Mouse (Mus musculus): ENCODE measurements around the gene 2310030G06Rik. TPM values are rescaled to one million over a fixed set of nuclear protein-coding genes. Genes with fewer than 3 reads are reported as not detected.

Gene 2310030G06Rik
- 1 to 10 TPM; 2.9 to 5.9 (median 4.8) TPM for total RNA-seq (2022)

DNA sequence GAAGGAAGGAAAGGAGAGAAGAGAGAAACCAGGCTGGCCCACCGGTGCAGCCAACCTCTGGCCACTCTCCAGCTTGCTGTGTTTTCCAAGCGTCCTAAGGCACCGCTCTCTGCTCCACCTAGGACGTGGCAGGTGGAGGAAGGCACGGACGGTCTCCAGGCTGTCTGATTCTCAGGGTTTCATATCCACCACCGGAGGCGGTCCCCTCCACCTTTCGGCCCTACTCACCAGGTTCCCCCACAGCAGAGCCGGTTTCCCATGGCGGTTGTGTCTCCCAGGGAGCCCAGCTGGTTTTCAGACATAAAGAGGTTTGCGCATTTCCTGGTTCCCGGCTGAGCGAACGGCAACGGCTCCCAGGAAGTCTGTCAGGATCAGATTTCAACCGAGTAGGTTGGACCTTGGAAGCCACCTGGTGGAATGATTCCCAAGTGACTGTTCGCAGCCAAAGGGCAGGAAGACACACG, at the start of gene 2310030G06Rik:
Gene 2310030G06Rik (minus strand): TSS at position 323 of the 464 bp plus-strand sequence.
- no peak for DNase-seq (ENCODE audit: low spot score in 2 of 2)

DNA sequence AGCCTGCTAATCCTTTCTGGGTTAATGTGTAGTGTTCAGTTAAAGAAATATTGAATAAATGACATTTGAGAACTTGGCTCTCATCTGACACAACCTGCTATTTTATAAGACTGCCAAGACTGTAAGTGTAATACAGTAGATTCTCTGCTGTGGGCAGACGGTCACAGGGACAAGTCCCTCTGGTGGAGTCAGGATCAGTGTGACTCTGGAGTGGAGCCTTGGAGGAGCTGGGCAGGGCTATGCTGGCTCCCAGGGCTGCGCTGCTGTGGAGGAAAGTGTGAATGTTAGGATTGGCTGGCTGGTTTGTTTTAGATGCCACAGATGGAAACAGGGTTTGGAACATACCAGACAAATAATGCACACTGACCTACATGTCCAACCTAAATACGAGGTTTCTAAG, 48.9 kb upstream of the 2310030G06Rik start:
- DNase-seq (ENCODE audit: low spot score in 2 of 2): no peak

DNA sequence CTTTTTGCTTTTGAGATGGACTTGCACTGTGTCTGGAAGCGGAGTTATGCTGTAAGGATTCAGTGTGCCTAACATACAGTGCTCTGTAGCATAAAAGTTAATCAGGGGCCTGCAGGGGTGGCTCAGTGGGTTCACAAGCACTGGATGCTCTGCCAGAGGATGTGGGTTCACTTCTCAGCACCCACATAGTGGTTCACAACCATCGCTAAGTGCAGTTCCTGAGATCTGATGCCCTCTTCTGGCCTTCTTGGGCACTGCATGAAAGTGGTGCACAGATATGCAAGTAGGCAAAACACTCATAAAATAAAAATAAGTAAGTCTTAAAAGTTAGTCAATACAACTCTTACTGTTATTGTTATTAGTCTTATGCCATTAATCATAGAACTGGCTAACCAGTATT, 35.8 kb upstream of the 2310030G06Rik start:
- DNase-seq (ENCODE audit: low spot score in 2 of 2): no peak

GRCm38 (mm10) chr9:50776162-50776760, 29.9 kb upstream of the 2310030G06Rik start:
- DNase-seq (ENCODE audit: low spot score in 2 of 2): no peak

DNA sequence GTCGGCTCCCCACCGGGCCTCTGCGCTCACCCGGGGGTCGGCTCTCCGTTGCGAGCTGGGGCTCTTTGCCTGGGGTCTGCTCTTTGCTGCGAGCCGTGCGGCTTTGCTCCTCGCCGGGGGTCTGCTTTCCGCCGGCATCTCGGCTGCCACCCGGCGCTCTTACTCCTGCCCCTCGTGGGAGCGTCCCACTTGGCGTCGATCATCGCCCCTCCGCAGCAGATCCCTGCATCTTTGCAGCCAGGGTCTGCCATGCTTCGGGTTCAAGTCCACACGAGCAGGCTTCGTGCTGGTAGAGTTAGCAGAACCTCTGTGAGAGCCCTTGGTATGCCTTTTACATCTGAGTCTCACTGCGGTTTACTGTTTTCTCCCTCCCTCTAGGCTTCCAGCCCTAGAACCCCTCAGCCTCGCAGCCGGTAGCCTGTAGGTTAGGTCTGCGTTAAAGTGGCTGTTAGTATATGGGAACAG, 29.4 kb upstream of the 2310030G06Rik start:
- DNase-seq (ENCODE audit: low spot score in 2 of 2): no peak

- peak; percentile 72 to 75 for DNase-seq (ENCODE audit: low spot score in 2 of 2)
Measured at GRCm38 (mm10) chr9:50774991-50775612, 28.8 kb upstream of the 2310030G06Rik start, which contains the start of the genes Alg9 and 1110032A03Rik. Alg9 (plus strand) TSS chr9:50775019. 1110032A03Rik (minus strand) TSS chr9:50775520.

DNA sequence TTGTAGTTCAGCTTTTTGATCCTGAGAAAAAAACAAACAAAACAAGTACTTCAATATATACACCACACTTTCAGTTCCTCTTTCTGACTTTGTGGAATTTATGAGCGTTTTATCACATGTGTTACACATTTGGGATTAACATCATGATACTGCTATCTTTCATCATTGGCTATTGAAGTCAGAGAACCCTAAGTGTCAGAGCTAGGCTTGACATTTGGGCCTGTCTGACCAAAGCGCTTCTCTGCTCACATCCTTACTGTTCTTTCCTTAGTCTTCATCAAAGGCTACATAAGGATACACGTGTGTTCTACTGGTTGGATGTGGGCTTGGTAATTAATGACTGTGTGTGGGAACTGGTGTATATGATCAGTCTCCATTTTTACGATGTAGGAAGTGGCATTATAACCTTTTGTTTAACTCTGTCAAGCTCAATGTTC, 27.7 kb upstream of the 2310030G06Rik start:
- no peak for DNase-seq (ENCODE audit: low spot score in 2 of 2)

DNA sequence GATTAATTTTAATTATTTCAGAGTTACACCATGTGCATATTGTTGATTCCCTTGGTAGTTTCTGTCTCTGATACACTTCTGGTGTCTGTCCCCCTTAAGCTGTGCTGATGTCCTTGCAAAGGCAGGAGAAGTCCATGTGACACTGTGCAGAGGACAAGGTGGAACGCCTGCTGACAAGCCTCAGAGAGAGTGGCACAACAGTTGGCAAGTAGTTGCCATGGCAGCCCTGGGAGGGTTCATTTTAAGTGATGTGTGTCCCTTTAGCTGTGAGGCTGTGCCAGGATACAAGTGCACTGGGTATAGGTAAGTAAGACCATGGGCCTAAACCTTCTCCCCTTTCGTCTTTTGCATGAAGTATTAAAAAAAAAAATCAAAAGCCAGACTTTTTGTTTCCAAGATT, 23.7 kb upstream of the 2310030G06Rik start:
- no peak for DNase-seq (ENCODE audit: low spot score in 2 of 2)

DNA sequence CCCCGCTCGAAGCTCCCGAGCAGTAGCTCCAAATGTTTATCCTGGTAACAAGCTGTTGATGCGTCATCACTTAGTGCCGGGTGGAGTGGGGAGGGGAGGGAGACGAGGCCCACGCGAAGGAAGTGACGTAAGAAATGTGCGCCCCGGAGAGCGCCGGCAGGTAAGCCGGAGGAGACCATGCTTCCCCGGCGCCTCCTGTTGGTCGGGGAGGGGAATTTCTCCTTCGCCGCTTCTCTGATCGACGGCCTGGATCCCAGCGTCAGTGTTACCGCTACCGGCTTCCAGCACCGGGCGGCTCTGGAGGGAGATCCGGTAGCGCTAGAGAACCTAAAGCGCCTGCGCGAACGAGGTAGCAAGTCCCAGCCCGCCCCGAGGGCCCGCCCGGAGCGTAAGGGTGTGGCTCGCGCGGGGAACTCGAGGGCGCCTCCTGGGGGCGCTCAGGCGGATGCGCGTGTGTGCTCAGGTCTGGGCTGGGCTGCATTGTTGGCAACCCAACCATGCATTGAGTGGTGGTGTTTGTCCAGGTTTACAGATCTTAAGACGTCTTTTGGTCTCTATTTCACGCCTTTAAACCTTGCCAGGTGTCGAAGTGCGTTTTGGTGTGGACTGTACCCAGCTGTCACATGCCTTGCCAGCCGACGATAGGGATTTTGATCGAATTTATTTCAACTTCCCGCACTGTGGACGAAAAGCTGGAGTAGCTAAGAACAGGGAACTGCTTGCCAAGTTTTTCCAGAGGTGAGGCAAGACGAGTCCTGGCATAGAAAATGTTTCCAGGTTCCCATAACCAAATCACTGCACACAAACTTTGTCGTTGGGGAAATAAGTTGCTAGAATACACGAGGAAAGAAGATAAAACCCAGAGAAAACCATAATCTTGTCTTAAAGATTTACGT, 22.0 kb upstream of the 2310030G06Rik start, which contains the start of gene Fdxacb1:
Gene Fdxacb1 (plus strand): TSS at position 130 of the 896 bp plus-strand sequence.
- DNase-seq (ENCODE audit: low spot score in 2 of 2): peak; percentile 95 to 96

GRCm38 (mm10) chr9:50767531-50768106, 21.3 kb upstream of the 2310030G06Rik start:
- no peak for DNase-seq (ENCODE audit: low spot score in 2 of 2)

GRCm38 (mm10) chr9:50763331-50763730, 17.0 kb upstream of the 2310030G06Rik start:
- DNase-seq (ENCODE audit: low spot score in 2 of 2): no peak

DNA sequence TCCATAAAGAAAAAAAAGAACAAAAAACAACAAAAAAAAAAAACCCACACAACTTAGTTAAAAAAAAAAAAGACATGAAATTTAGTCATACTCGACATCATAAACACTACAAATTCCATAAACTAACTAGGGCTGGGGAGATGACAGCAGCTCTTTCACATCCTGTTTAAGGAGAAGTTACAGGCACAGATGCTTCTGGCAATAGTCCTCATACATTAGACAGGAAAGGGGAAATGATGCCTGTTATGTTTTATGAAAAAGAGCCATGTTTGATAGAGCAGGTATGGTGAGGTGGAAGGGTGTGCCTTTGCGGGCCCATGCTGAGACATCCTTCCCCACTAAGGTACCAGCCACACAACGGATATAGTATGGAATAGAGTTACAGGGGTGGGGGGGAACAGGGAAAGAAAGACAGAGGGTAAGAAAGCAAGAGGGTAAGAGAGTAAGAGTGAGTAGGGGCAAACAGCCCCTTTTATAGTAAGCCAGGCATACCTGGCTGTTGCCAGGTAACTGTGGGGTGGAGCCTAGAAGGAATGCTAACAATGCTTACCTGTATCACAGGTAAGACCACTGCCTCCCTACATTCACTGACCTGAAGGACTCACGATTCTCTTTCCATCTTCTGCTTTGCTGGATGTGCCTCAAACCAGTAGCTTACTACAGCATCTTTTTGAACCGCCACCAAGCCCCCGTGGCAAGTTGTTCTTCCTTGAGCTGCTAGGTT, 15.3 kb upstream of the 2310030G06Rik start:
- DNase-seq (ENCODE audit: low spot score in 2 of 2): no peak

DNA sequence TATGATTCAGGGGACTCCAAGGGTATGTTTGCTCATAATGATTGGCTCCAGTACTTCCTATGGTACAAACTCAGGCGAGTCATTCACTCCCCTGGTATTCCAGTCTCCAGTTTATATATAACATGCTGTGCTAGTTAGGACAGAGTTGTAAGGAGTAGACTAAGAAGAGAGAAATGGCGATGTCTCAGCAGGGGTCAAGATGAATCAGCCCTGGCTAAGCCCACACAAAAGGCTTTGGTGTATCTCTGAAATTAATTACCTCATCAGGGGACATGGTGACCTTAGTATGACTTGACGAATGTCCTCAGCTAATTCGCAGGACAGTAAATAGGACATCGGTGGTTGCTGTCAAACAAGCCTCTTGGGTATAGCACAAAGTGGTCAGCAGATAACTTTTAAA, 10.4 kb upstream of the 2310030G06Rik start:
- no peak for DNase-seq (ENCODE audit: low spot score in 2 of 2)

DNA sequence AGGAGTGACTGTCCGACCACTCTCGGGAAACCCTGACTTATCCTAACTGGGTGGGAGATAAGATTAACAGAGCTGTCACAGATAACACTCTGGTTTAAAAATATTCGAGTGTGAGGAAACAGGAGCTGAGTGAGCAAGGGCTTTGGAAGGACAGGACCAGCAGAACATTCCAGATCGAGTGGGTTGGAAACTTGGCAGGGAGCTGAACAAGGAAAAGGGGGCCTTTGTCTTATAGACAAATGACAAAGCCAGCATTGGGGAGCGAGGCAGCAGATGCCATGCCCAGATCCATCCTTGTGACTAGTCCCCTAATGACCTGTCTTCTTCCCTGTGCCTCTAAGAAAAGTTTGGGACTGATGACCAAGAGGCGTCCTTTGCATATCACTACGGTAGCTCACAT, 7.6 kb upstream of the 2310030G06Rik start:
- DNase-seq (ENCODE audit: low spot score in 2 of 2): no peak

DNA sequence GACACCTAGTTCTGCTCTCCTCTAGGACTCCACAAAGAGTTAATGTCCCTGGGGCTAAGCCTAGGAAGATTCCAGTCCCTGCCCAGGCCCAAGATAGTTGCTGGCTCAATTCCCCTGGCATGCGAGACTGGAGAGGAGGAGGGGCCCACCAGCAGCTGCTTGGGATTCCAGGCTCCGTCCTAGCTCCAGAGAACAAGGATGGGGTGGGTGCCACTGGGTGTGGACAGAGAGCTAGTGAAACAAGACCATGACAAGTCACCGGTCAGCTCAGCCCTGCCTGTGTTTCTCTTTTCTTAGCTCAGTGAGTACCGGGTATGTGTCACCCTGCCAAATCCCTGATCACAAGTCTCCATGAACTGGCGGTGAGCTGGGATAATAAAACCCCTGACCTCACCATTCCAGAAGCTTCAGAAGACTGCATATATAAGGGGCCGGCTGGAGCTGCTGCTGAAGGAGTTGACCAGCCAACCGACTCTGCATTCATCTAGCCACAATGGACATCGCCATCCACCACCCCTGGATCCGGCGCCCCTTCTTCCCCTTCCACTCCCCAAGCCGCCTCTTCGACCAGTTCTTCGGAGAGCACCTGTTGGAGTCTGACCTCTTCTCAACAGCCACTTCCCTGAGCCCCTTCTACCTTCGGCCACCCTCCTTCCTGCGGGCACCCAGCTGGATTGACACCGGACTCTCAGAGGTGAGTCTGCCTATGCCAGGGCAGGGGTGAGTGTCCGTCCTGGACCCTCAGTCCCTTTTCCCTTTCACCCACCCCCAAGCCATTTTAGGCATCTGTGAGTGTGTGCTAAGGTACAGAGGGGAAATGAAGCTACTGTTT, 6.7 kb upstream of the 2310030G06Rik start:
- DNase-seq (ENCODE audit: low spot score in 2 of 2): peak; percentile 93 to 95

- peak; percentile 59 to 70 for DNase-seq (ENCODE audit: low spot score in 2 of 2)
Measured at GRCm38 (mm10) chr9:50752054-50752602, 5.8 kb upstream of the 2310030G06Rik start, which contains the start of gene Hspb2. Hspb2 (minus strand) TSS chr9:50752354.

- DNase-seq (ENCODE audit: low spot score in 2 of 2): peak in 1 of 2 experiments; percentile 27
Measured at GRCm38 (mm10) chr9:50751323-50751722, 5.0 kb upstream of the 2310030G06Rik start, which contains the start of gene Cryab. Cryab (plus strand) TSS chr9:50751325.

DNA sequence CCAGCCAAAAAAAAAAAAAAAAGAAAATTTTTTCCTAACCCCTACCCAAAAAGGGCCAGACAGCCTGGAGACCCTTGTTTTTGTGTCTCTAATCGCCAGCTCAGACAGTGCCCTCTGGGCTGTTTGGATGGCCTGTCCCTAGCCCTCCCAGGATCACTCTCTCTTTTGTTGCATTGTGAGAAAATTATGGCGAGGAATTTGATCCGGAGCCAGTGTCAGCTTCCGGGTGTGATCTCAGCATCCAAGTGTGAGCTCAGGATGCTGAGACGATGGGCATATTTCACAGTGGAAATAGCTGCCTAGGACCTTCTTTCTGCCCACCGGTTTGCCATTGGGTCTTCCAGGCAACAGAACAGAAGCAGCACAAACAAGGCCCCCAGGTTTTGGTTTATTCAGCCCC, 4.4 kb upstream of the 2310030G06Rik start:
- no peak for DNase-seq (ENCODE audit: low spot score in 2 of 2)

- DNase-seq (ENCODE audit: low spot score in 2 of 2): no peak
Measured at GRCm38 (mm10) chr9:50745806-50746205, 530 bp downstream of the 2310030G06Rik start.

All from gastrocnemius, adult 8-10 months (tissue).